Mouse (Mus musculus): ENCODE results near the gene Sertad4. TPM values are rescaled to one million over a fixed set of nuclear protein-coding genes. Genes with fewer than 3 reads are reported as not detected.

Sertad4 gene
- polyA plus RNA-seq, 1 experiment from 2014 or later = 3.4 TPM

GRCm38 (mm10) chr1:192854819-192855271 lies 711 bp downstream of the Sertad4 start:
- H3K27ac ChIP-seq (ENCODE audit: low read depth, low read length) = peak overlapping the region; percentile 31; the same call in 1 of the 2 replicates
- no peaks in the 10 kb centered on the region for H3K36me3 ChIP-seq (ENCODE audit: control insufficient read depth, insufficient read depth)
- H3K27me3 ChIP-seq (replicated peaks; ENCODE audit: control insufficient read depth, insufficient read depth, low read length) = peaks cover 4% of the 10 kb centered on the region; the same call in 1 of the 2 replicates
- no peaks in the 10 kb centered on the region for H3K4me1 ChIP-seq (replicated peaks; ENCODE audit: control insufficient read depth, insufficient read depth, low read length)
- H3K4me2 ChIP-seq (replicated peaks; ENCODE audit: low read depth) = peak overlapping the region; percentile 98
- peak; percentile 21 for TF ChIP-seq CTCF (IDR thresholded peaks at IDR 0.05; ENCODE audit: low read depth)
- H3K9me3 ChIP-seq (ENCODE audit: control insufficient read depth) = no peaks in the 10 kb centered on the region
- H3K9ac ChIP-seq (ENCODE audit: low read depth, low read length) = peak overlapping the region; percentile 57
- under 1% methylated on average over 43 of the region's 45 CpGs for WGBS
- ATAC-seq = peak; percentile 64
- peak overlapping the region; percentile 74 for H3K4me3 ChIP-seq (ENCODE audit: low read depth, low read length)

- no peak overlapping the region for H3K27ac ChIP-seq (ENCODE audit: low read depth, low read length)
- H3K27me3 ChIP-seq (replicated peaks; ENCODE audit: control insufficient read depth, insufficient read depth, low read length) = peaks cover 4% of the 10 kb centered on the region; the same call in 1 of the 2 replicates
- peak overlapping the region; percentile 57; the same call in 1 of the 2 replicates for H3K9ac ChIP-seq (ENCODE audit: low read depth, low read length)
- peak overlapping the region; percentile 74 for H3K4me3 ChIP-seq (ENCODE audit: low read depth, low read length)
- TF ChIP-seq CTCF (IDR thresholded peaks at IDR 0.05; ENCODE audit: low read depth) = no peak
- no peaks in the 10 kb centered on the region for H3K9me3 ChIP-seq (ENCODE audit: control insufficient read depth)
- no peaks in the 10 kb centered on the region for H3K36me3 ChIP-seq (ENCODE audit: control insufficient read depth, insufficient read depth)
- peak; percentile 12; the same call in 1 of the 2 replicates for ATAC-seq
- peak overlapping the region; percentile 98 for H3K4me2 ChIP-seq (replicated peaks; ENCODE audit: low read depth)
- H3K4me1 ChIP-seq (replicated peaks; ENCODE audit: control insufficient read depth, insufficient read depth, low read length) = no peaks in the 10 kb centered on the region
- 18% methylated on average over 19 of the region's 19 CpGs for WGBS
Measured at GRCm38 (mm10) chr1:192853988-192854818, 1.4 kb downstream of the Sertad4 start.

GRCm38 (mm10) chr1:192853429-192853828 lies 2.1 kb downstream of the Sertad4 start:
- no peak overlapping the region for H3K4me3 ChIP-seq (ENCODE audit: low read depth, low read length)
- no peaks in the 10 kb centered on the region for H3K9me3 ChIP-seq (ENCODE audit: control insufficient read depth)
- H3K27me3 ChIP-seq (replicated peaks; ENCODE audit: control insufficient read depth, insufficient read depth, low read length) = peaks cover 4% of the 10 kb centered on the region; the same call in 1 of the 2 replicates
- no peaks in the 10 kb centered on the region for H3K4me1 ChIP-seq (replicated peaks; ENCODE audit: control insufficient read depth, insufficient read depth, low read length)
- H3K9ac ChIP-seq (ENCODE audit: low read depth, low read length) = no peak overlapping the region
- no peak for TF ChIP-seq CTCF (IDR thresholded peaks at IDR 0.05; ENCODE audit: low read depth)
- H3K4me2 ChIP-seq (replicated peaks; ENCODE audit: low read depth) = no peak overlapping the region
- WGBS = 67% methylated on average over 2 of the region's 2 CpGs
- no peaks in the 10 kb centered on the region for H3K36me3 ChIP-seq (ENCODE audit: control insufficient read depth, insufficient read depth)
- no peak for ATAC-seq
- H3K27ac ChIP-seq (ENCODE audit: low read depth, low read length) = no peak overlapping the region

GRCm38 (mm10) chr1:192852047-192852446 lies 3.5 kb downstream of the Sertad4 start:
- Histone ChIP-seq H3K4me3 (ENCODE audit: low read depth, low read length) (no peak overlapping the region), H3K4me1 (replicated peaks; ENCODE audit: control insufficient read depth, insufficient read depth, low read length) (no peaks in the 10 kb centered on the region), H3K36me3 (ENCODE audit: control insufficient read depth, insufficient read depth) (peaks cover 2% of the 10 kb centered on the region; the same call in 1 of the 2 replicates), H3K9me3 (ENCODE audit: control insufficient read depth) (no peaks in the 10 kb centered on the region), H3K27me3 (replicated peaks; ENCODE audit: control insufficient read depth, insufficient read depth, low read length) (peaks cover 4% of the 10 kb centered on the region; the same call in 1 of the 2 replicates), H3K27ac (ENCODE audit: low read depth, low read length) (no peak overlapping the region), H3K4me2 (replicated peaks; ENCODE audit: low read depth) (no peak overlapping the region), H3K9ac (ENCODE audit: low read depth, low read length) (no peak overlapping the region)
- ATAC-seq = no peak
- TF ChIP-seq CTCF (IDR thresholded peaks at IDR 0.05; ENCODE audit: low read depth) = no peak

- 50% methylated on average over 6 of the region's 6 CpGs for WGBS
- Histone ChIP-seq H3K4me2 (replicated peaks; ENCODE audit: low read depth) (no peak overlapping the region), H3K9me3 (ENCODE audit: control insufficient read depth) (no peaks in the 10 kb centered on the region), H3K9ac (ENCODE audit: low read depth, low read length) (no peak overlapping the region), H3K27ac (ENCODE audit: low read depth, low read length) (no peak overlapping the region), H3K4me1 (replicated peaks; ENCODE audit: control insufficient read depth, insufficient read depth, low read length) (no peaks in the 10 kb centered on the region), H3K36me3 (ENCODE audit: control insufficient read depth, insufficient read depth) (peaks cover 6% of the 10 kb centered on the region; the same call in 1 of the 2 replicates), H3K27me3 (replicated peaks; ENCODE audit: control insufficient read depth, insufficient read depth, low read length) (peaks cover 4% of the 10 kb centered on the region; the same call in 1 of the 2 replicates), H3K4me3 (ENCODE audit: low read depth, low read length) (no peak overlapping the region)
- TF ChIP-seq CTCF (IDR thresholded peaks at IDR 0.05; ENCODE audit: low read depth) = no peak
- ATAC-seq = no peak
Measured at GRCm38 (mm10) chr1:192851640-192852039, 3.9 kb downstream of the Sertad4 start.

GRCm38 (mm10) chr1:192851126-192851525 lies 4.4 kb downstream of the Sertad4 start:
- H3K4me2 ChIP-seq (replicated peaks; ENCODE audit: low read depth) = no peak overlapping the region
- no peaks in the 10 kb centered on the region for H3K9me3 ChIP-seq (ENCODE audit: control insufficient read depth)
- peaks cover 4% of the 10 kb centered on the region; the same call in 1 of the 2 replicates for H3K27me3 ChIP-seq (replicated peaks; ENCODE audit: control insufficient read depth, insufficient read depth, low read length)
- no peaks in the 10 kb centered on the region for H3K4me1 ChIP-seq (replicated peaks; ENCODE audit: control insufficient read depth, insufficient read depth, low read length)
- 43% methylated on average over 2 of the region's 2 CpGs for WGBS
- no peak overlapping the region for H3K27ac ChIP-seq (ENCODE audit: low read depth, low read length)
- H3K9ac ChIP-seq (ENCODE audit: low read depth, low read length) = no peak overlapping the region
- no peak for TF ChIP-seq CTCF (IDR thresholded peaks at IDR 0.05; ENCODE audit: low read depth)
- no peak for ATAC-seq
- no peak overlapping the region for H3K4me3 ChIP-seq (ENCODE audit: low read depth, low read length)
- peaks cover 11% of the 10 kb centered on the region; the same call in 1 of the 2 replicates for H3K36me3 ChIP-seq (ENCODE audit: control insufficient read depth, insufficient read depth)

All from intestine, postnatal 0 days (tissue).